Mouse (Mus musculus): ENCODE measurements at regions not wholly inside any gene's neighbourhood (a gene's known extent, or its start where the extent isn't known, plus 50 kb on each side); places are given as distances from the start of the nearest gene placed in this dataset.
"Not testable (repeated sequence)": the region's sequence is repeated elsewhere in the genome, so short reads cannot be mapped to it uniquely, and the experiment has no call there.

GRCm38 (mm10) chr17:50416119-50416518 is 93.1 kb upstream of the Plcl2 start:
- 38% methylated on average over 1 of the region's 1 CpGs for WGBS

GRCm38 (mm10) chr17:50416538-50417113 is 92.6 kb upstream of the Plcl2 start:
- 44% methylated on average over 3 of the region's 3 CpGs for WGBS
- DNase-seq (ENCODE audit: low spot score) (no peak), ATAC-seq (ENCODE audit: low FRiP score, low TSS enrichment) (no peak)
- Histone ChIP-seq H3K9ac (ENCODE audit: low read length) (no peak overlapping the region), H3K9me3 (ENCODE audit: control insufficient read depth, low read length) (no peaks in the 10 kb centered on the region), H3K4me3 (ENCODE audit: low read depth, low read length) (no peak overlapping the region), H3K27ac (replicated peaks) (no peak overlapping the region), H3K27me3 (ENCODE audit: control insufficient read depth, insufficient read depth, low read length) (no peaks in the 10 kb centered on the region), H3K36me3 (ENCODE audit: control insufficient read depth, insufficient read depth, low read length) (no peaks in the 10 kb centered on the region), H3K4me2 (replicated peaks; ENCODE audit: low read depth) (no peak overlapping the region), H3K4me1 (replicated peaks; ENCODE audit: control insufficient read depth, insufficient read depth) (no peaks in the 10 kb centered on the region)
- no peak for TF ChIP-seq EP300 (optimal IDR thresholded peaks at IDR 0.05)
- TF ChIP-seq CTCF (IDR thresholded peaks at IDR 0.05; ENCODE audit: low read depth): no peak

More at GRCm38 (mm10) chr17:50416119-50416518, 93.1 kb upstream of the Plcl2 start:
- H3K4me1 ChIP-seq (replicated peaks; ENCODE audit: control insufficient read depth, insufficient read depth): no peaks in the 10 kb centered on the region
- H3K36me3 ChIP-seq (ENCODE audit: control insufficient read depth, insufficient read depth, low read length): no peaks in the 10 kb centered on the region
- no peaks in the 10 kb centered on the region for H3K27me3 ChIP-seq (ENCODE audit: control insufficient read depth, insufficient read depth, low read length)
- H3K4me2 ChIP-seq (replicated peaks; ENCODE audit: low read depth): no peak overlapping the region
- TF ChIP-seq EP300 (optimal IDR thresholded peaks at IDR 0.05) (no peak), CTCF (IDR thresholded peaks at IDR 0.05; ENCODE audit: low read depth) (no peak)
- DNase-seq (ENCODE audit: low spot score) (no peak), ATAC-seq (ENCODE audit: low FRiP score, low TSS enrichment) (no peak)
- no peaks in the 10 kb centered on the region for H3K9me3 ChIP-seq (ENCODE audit: control insufficient read depth, low read length)
- no peak overlapping the region for H3K27ac ChIP-seq (replicated peaks)
- no peak overlapping the region for H3K9ac ChIP-seq (ENCODE audit: low read length)
- no peak overlapping the region for H3K4me3 ChIP-seq (ENCODE audit: low read depth, low read length)

DNA sequence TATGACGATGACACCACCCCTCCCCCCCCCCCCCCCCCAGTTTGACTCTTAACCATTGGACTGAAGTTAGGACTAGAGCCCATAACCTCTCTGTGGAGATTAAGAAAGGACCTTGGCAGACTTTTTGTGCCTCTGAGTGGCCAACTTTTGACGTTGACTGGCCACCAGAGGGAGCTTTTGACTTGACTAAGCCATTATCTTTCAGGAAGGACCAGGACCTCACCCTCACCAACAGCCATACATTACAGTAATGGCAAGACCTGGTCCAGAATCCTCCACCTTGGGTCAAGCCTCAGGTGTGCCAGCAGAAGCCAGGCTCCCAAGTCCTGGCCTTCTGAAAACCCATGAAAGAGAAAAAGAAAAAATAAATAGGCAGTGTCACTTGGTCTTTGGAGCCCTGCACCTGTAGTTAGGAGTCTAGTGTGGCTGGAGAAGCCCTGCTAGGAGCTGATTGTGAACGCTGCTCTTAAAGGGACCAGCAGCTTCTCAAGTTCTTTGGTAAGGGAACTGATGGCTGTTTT is 90.3 kb upstream of the Plcl2 start:
- H3K4me1 ChIP-seq (replicated peaks; ENCODE audit: control insufficient read depth, insufficient read depth): no peaks in the 10 kb centered on the region
- H3K4me2 ChIP-seq (replicated peaks; ENCODE audit: low read depth): no peak overlapping the region
- no peak overlapping the region for H3K27ac ChIP-seq (replicated peaks)
- no peak overlapping the region for H3K9ac ChIP-seq (ENCODE audit: low read length)
- H3K27me3 ChIP-seq (ENCODE audit: control insufficient read depth, insufficient read depth, low read length): no peaks in the 10 kb centered on the region
- no peaks in the 10 kb centered on the region for H3K9me3 ChIP-seq (ENCODE audit: control insufficient read depth, low read length)
- H3K4me3 ChIP-seq (ENCODE audit: low read depth, low read length): no peak overlapping the region
- DNase-seq (ENCODE audit: low spot score) (no peak), ATAC-seq (ENCODE audit: low FRiP score, low TSS enrichment) (no peak)
- H3K36me3 ChIP-seq (ENCODE audit: control insufficient read depth, insufficient read depth, low read length): no peaks in the 10 kb centered on the region
- TF ChIP-seq CTCF (IDR thresholded peaks at IDR 0.05; ENCODE audit: low read depth) (peak; percentile 60), EP300 (optimal IDR thresholded peaks at IDR 0.05) (no peak)
- WGBS: 52% methylated on average over 3 of the region's 3 CpGs

DNA sequence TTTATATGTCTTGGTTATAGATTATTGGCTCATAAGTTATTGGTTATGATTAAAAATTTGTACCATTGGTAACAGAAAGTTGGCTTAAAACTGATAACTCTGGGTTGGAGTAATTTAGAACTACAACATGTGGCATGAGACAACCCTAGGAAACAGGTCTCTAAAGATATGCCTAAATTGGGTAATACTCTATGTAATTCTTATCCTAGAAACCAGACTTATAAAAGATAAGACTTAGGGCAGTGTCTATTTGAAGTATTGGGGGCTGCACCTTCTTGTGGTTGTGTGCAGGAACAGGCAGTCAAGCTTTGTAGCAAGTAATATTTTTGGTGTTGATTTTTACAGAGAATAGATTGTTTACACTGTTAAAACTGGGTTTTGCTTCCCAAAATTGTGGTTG is 89.7 kb upstream of the Plcl2 start:
- not testable (repeated sequence) for ATAC-seq (ENCODE audit: low FRiP score, low TSS enrichment); H3K9me3 ChIP-seq (ENCODE audit: control insufficient read depth, low read length); H3K27me3 ChIP-seq (ENCODE audit: control insufficient read depth, insufficient read depth, low read length); H3K4me2 ChIP-seq (replicated peaks; ENCODE audit: low read depth); H3K4me3 ChIP-seq (ENCODE audit: low read depth, low read length); H3K4me1 ChIP-seq (replicated peaks; ENCODE audit: control insufficient read depth, insufficient read depth); H3K9ac ChIP-seq (ENCODE audit: low read length); H3K27ac ChIP-seq (replicated peaks); DNase-seq (ENCODE audit: low spot score); H3K36me3 ChIP-seq (ENCODE audit: control insufficient read depth, insufficient read depth, low read length)

DNA sequence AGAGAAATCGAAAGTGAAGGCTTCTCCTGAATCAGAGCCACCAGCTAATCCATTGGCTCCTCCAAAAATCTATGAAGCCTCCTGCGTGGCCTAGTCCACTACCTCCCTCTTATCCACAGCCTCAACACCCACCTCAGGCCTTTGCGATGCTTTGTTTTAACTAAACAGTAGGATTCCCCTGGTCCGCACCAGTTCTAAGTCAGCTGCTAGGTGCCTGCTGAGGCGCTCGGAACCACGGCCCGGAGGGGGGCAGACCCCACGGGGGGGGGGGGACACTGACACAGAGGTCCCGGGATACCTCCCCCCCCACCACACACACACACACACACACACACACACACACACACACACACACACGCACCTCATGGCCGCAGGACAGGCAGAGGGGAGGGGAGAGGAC is 89.2 kb upstream of the Plcl2 start:
- Histone ChIP-seq H3K36me3 (ENCODE audit: control insufficient read depth, insufficient read depth, low read length) (no peaks in the 10 kb centered on the region), H3K4me1 (replicated peaks; ENCODE audit: control insufficient read depth, insufficient read depth) (no peaks in the 10 kb centered on the region), H3K4me3 (ENCODE audit: low read depth, low read length) (no peak overlapping the region), H3K9me3 (ENCODE audit: control insufficient read depth, low read length) (no peaks in the 10 kb centered on the region), H3K27me3 (ENCODE audit: control insufficient read depth, insufficient read depth, low read length) (no peaks in the 10 kb centered on the region), H3K4me2 (replicated peaks; ENCODE audit: low read depth) (no peak overlapping the region), H3K27ac (replicated peaks) (no peak overlapping the region), H3K9ac (ENCODE audit: low read length) (no peak overlapping the region)
- WGBS: 77% methylated on average over 8 of the region's 12 CpGs
- ATAC-seq (ENCODE audit: low FRiP score, low TSS enrichment) (peak; percentile 97), DNase-seq (ENCODE audit: low spot score) (no peak)
- TF ChIP-seq CTCF (IDR thresholded peaks at IDR 0.05; ENCODE audit: low read depth) (no peak), EP300 (optimal IDR thresholded peaks at IDR 0.05) (no peak)

DNA sequence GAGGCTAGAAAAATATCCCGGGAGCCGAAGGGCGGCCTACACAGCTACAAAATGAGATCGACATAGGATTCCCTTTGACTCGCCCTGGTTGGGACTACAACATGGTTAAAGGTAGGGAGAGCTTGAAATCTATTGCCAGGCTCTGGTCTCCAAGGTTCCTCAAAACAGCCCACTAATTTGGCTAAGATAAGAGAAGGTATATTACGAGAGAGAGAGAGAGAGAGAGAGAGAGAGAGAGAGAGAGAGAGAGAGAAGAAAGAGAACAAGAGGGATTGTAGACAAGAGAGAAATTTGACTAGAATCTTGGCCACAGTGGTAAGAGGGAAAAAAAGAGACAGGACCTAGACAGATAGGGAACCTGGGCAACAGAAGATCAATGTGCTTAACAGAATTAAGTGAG is 88.5 kb upstream of the Plcl2 start:
- DNase-seq (ENCODE audit: low spot score) (no peak), ATAC-seq (ENCODE audit: low FRiP score, low TSS enrichment) (no peak)
- H3K4me3 ChIP-seq (ENCODE audit: low read depth, low read length): no peak overlapping the region
- TF ChIP-seq EP300 (optimal IDR thresholded peaks at IDR 0.05) (no peak), CTCF (IDR thresholded peaks at IDR 0.05; ENCODE audit: low read depth) (no peak)
- no peaks in the 10 kb centered on the region for H3K4me1 ChIP-seq (replicated peaks; ENCODE audit: control insufficient read depth, insufficient read depth)
- no peaks in the 10 kb centered on the region for H3K36me3 ChIP-seq (ENCODE audit: control insufficient read depth, insufficient read depth, low read length)
- no peaks in the 10 kb centered on the region for H3K9me3 ChIP-seq (ENCODE audit: control insufficient read depth, low read length)
- H3K27ac ChIP-seq (replicated peaks): no peak overlapping the region
- H3K9ac ChIP-seq (ENCODE audit: low read length): no peak overlapping the region
- no peak overlapping the region for H3K4me2 ChIP-seq (replicated peaks; ENCODE audit: low read depth)
- WGBS: 94% methylated on average over 6 of the region's 6 CpGs
- H3K27me3 ChIP-seq (ENCODE audit: control insufficient read depth, insufficient read depth, low read length): no peaks in the 10 kb centered on the region
